Mouse (Mus musculus): Measurements from ENCODE around the gene Strap. TPM values are rescaled to one million over a fixed set of nuclear protein-coding genes. Genes with fewer than 3 reads are reported as not detected.

Strap gene
- polyA plus RNA-seq, 1 experiment from 2014 or later: 161 TPM

DNA sequence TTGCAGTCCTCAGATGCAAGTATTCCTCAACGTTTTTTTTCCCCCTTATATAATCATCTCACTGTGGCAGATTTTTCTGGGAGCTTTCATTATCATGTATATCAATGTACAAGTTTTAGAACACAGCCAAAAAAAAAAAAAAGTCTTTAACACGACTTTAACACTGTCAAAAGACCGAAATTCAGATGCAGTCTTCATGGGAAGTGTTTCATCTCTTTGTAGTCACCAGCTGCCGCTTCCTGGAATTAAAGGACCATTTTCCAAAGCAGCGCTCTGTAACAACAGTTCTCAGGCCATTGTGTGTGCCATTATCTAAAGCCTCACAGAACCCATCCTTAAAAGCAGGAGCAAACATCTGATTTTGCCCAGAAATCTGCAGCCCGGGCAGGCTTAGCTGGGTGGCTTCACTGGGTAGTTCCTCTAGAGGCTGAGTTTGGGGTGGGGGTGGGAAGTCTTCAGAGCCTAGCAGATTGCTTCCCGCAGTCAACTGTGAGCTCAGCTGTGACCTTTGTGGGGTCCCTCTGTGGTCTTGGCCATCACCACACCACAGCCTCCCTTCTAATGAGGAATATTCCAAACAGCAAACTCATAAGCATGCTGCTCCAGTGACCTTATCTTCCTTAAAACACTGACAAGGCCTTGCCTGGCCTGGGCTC is 22.1 kb upstream of the Strap start:
- WGBS: 54% methylated on average over 7 of the region's 7 CpGs

DNA sequence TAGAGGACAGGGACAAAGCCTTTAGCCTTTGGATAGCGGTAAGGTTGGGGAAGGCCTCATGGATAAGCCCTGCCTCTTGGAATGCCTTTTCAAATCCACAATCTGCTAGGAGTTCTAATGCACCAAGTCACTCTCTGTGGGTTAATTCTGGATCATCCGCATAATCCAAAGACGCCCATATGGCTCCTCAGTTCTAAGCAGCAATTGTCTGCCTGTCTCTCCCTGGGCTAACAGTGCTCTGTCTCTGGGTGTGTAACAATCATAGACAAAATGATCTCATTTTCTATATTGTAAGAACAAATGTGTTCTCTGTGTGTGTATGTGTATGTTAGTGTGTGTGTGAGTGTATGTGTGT is 21.6 kb upstream of the Strap start:
- DNase-seq (ENCODE audit: low spot score): no peak
- no peak overlapping the region for H3K27ac ChIP-seq (replicated peaks; ENCODE audit: low read depth, low read length)
- no peak overlapping the region for H3K9ac ChIP-seq (ENCODE audit: low read depth, low read length)
- H3K9me3 ChIP-seq (ENCODE audit: control insufficient read depth, low read length): no peaks in the 10 kb centered on the region
- no peaks in the 10 kb centered on the region for H3K36me3 ChIP-seq (ENCODE audit: control insufficient read depth, insufficient read depth, low read length)
- 86% methylated on average over 3 of the region's 3 CpGs for WGBS
- peaks cover 7% of the 10 kb centered on the region for H3K4me1 ChIP-seq (ENCODE audit: control insufficient read depth, insufficient read depth, low read length)
- peak; percentile 12; the same call in 1 of the 2 replicates for ATAC-seq (ENCODE audit: low read depth)
- no peak overlapping the region for H3K4me2 ChIP-seq (ENCODE audit: low read depth, low read length)
- no peaks in the 10 kb centered on the region for H3K27me3 ChIP-seq (replicated peaks; ENCODE audit: control insufficient read depth, insufficient read depth, low read length)
- no peak overlapping the region for H3K4me3 ChIP-seq (ENCODE audit: low read depth, low read length)

More for the DNA sequence above, 22.1 kb upstream of the Strap start:
- no peaks in the 10 kb centered on the region for H3K36me3 ChIP-seq (ENCODE audit: control insufficient read depth, insufficient read depth, low read length)
- ATAC-seq (ENCODE audit: low read depth) (no peak), DNase-seq (ENCODE audit: low spot score) (no peak)
- no peaks in the 10 kb centered on the region for H3K27me3 ChIP-seq (replicated peaks; ENCODE audit: control insufficient read depth, insufficient read depth, low read length)
- no peak overlapping the region for H3K4me3 ChIP-seq (ENCODE audit: low read depth, low read length)
- no peak overlapping the region for H3K9ac ChIP-seq (ENCODE audit: low read depth, low read length)
- no peak overlapping the region for H3K27ac ChIP-seq (replicated peaks; ENCODE audit: low read depth, low read length)
- peaks cover 7% of the 10 kb centered on the region for H3K4me1 ChIP-seq (ENCODE audit: control insufficient read depth, insufficient read depth, low read length)
- no peak overlapping the region for H3K4me2 ChIP-seq (ENCODE audit: low read depth, low read length)
- H3K9me3 ChIP-seq (ENCODE audit: control insufficient read depth, low read length): no peaks in the 10 kb centered on the region

DNA sequence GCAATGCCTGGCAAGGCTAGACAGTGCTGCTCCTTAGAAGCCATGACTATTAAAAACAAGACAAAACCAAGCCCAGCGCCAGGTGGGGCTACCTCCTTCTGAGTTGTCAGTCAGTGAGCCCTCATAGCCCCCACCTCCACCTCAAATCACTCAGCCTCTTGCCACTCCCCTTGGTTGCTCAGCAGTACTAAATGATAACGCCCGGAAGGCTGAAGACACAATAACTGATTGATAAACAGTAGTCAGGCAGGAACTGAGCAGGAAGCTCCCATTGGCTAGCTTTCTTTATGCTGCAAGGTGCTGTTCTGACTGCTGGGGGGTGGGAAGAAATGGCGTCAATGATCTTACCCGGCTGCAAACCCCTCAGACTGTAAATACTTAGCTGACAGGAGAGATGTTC is 18.1 kb upstream of the Strap start:
- ATAC-seq (ENCODE audit: low read depth): no peak
- Histone ChIP-seq H3K4me3 (ENCODE audit: low read depth, low read length) (no peak overlapping the region), H3K27ac (replicated peaks; ENCODE audit: low read depth, low read length) (no peak overlapping the region), H3K4me2 (ENCODE audit: low read depth, low read length) (no peak overlapping the region), H3K4me1 (ENCODE audit: control insufficient read depth, insufficient read depth, low read length) (peaks cover 7% of the 10 kb centered on the region; the same call in 1 of the 2 replicates), H3K27me3 (replicated peaks; ENCODE audit: control insufficient read depth, insufficient read depth, low read length) (no peaks in the 10 kb centered on the region), H3K9ac (ENCODE audit: low read depth, low read length) (no peak overlapping the region), H3K36me3 (ENCODE audit: control insufficient read depth, insufficient read depth, low read length) (no peaks in the 10 kb centered on the region), H3K9me3 (ENCODE audit: control insufficient read depth, low read length) (peaks cover 4% of the 10 kb centered on the region; the same call in 1 of the 2 replicates)
- no peak for DNase-seq (ENCODE audit: low spot score)
- WGBS: 52% methylated on average over 5 of the region's 5 CpGs

DNA sequence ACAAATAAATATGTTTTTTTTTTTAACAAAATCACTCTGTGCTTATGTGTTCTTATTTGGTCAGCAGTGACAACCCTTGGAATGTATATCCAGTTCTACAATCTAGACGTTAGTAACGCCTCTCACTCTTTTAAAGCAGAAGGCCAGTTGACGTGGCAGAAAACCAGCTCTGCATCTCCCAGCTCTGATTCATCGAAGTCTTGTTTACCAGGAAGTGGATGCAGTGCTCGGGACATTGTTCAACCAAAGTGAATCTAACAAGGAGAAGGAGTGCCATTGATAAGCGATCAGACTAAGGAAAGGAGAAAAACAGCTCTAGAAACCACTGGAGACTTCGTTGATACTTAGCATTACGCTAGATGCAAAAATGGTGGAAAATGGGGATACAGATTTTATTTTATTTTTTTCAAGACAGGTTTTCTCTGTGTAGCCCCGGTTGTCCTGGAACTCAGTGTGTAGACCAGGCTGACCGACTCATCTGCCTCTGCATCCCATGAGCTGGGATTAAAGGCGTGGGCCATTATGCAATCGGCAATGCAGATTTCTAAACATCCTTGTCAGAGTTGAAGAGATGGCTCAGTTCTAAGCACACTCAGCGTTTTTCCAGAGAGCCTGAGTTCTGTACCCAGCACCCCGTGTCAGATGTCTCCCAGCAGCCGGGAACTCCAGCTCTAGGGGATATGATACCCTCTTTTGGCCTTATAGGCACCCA is 12.5 kb upstream of the Strap start:
- no peak overlapping the region for H3K4me3 ChIP-seq (ENCODE audit: low read depth, low read length)
- H3K9ac ChIP-seq (ENCODE audit: low read depth, low read length): no peak overlapping the region
- no peak overlapping the region for H3K27ac ChIP-seq (replicated peaks; ENCODE audit: low read depth, low read length)
- H3K27me3 ChIP-seq (replicated peaks; ENCODE audit: control insufficient read depth, insufficient read depth, low read length): no peaks in the 10 kb centered on the region; the same call in 1 of the 2 replicates
- H3K9me3 ChIP-seq (ENCODE audit: control insufficient read depth, low read length): peaks cover 6% of the 10 kb centered on the region; the same call in 1 of the 2 replicates
- WGBS: 88% methylated on average over 15 of the region's 15 CpGs
- H3K36me3 ChIP-seq (ENCODE audit: control insufficient read depth, insufficient read depth, low read length): no peaks in the 10 kb centered on the region
- H3K4me2 ChIP-seq (ENCODE audit: low read depth, low read length): no peak overlapping the region
- ATAC-seq (ENCODE audit: low read depth) (no peak), DNase-seq (ENCODE audit: low spot score) (no peak)
- no peaks in the 10 kb centered on the region for H3K4me1 ChIP-seq (ENCODE audit: control insufficient read depth, insufficient read depth, low read length)

- Histone ChIP-seq H3K4me1 (ENCODE audit: control insufficient read depth, insufficient read depth, low read length) (no peaks in the 10 kb centered on the region), H3K36me3 (ENCODE audit: control insufficient read depth, insufficient read depth, low read length) (no peaks in the 10 kb centered on the region), H3K4me2 (ENCODE audit: low read depth, low read length) (no peak overlapping the region), H3K9ac (ENCODE audit: low read depth, low read length) (no peak overlapping the region), H3K4me3 (ENCODE audit: low read depth, low read length) (no peak overlapping the region), H3K27ac (replicated peaks; ENCODE audit: low read depth, low read length) (no peak overlapping the region), H3K27me3 (replicated peaks; ENCODE audit: control insufficient read depth, insufficient read depth, low read length) (no peaks in the 10 kb centered on the region; the same call in 1 of the 2 replicates), H3K9me3 (ENCODE audit: control insufficient read depth, low read length) (peaks cover 6% of the 10 kb centered on the region; the same call in 1 of the 2 replicates)
- 7% methylated on average over 4 of the region's 4 CpGs for WGBS
- peak; percentile 88 for DNase-seq (ENCODE audit: low spot score)
- ATAC-seq (ENCODE audit: low read depth): peak; percentile 60; the same call in 1 of the 2 replicates
Observed at GRCm38 (mm10) chr6:137723898-137724297, 11.0 kb upstream of the Strap start.

DNA sequence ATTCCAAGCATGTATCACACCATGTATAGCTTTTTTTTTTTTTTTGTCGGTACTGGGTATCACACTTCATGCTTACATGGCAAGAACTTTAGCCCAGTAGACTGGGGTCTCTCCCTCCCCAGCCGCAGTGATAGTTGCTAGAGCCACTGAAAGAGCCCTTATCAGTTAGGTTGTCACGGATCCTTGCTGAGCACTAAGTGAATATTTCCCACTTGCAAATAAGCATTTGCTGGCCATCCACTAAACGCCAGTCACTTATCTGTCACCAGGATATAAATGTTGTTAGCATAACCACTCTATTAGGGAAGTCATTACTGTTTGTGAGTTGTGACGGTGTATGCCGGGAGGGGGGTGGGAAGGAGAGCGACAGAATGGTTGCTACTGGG is 425 bp upstream of the Strap start:
- H3K4me1 ChIP-seq (ENCODE audit: control insufficient read depth, insufficient read depth, low read length): peaks cover 14% of the 10 kb centered on the region
- H3K36me3 ChIP-seq (ENCODE audit: control insufficient read depth, insufficient read depth, low read length): peaks cover 23% of the 10 kb centered on the region
- peak overlapping the region; percentile 98 for H3K4me3 ChIP-seq (ENCODE audit: low read depth, low read length)
- DNase-seq (ENCODE audit: low spot score) (no peak), ATAC-seq (ENCODE audit: low read depth) (no peak)
- H3K27ac ChIP-seq (replicated peaks; ENCODE audit: low read depth, low read length): no peak overlapping the region
- H3K9ac ChIP-seq (ENCODE audit: low read depth, low read length): peak overlapping the region; percentile 90
- peak overlapping the region; percentile 86 for H3K4me2 ChIP-seq (ENCODE audit: low read depth, low read length)
- no peaks in the 10 kb centered on the region for H3K9me3 ChIP-seq (ENCODE audit: control insufficient read depth, low read length)
- 9% methylated on average over 7 of the region's 7 CpGs for WGBS
- no peaks in the 10 kb centered on the region for H3K27me3 ChIP-seq (replicated peaks; ENCODE audit: control insufficient read depth, insufficient read depth, low read length)

- Histone ChIP-seq H3K4me1 (ENCODE audit: control insufficient read depth, insufficient read depth, low read length) (peaks cover 14% of the 10 kb centered on the region), H3K4me2 (ENCODE audit: low read depth, low read length) (peak overlapping the region; percentile 71), H3K27ac (replicated peaks; ENCODE audit: low read depth, low read length) (peak overlapping the region; percentile 86), H3K36me3 (ENCODE audit: control insufficient read depth, insufficient read depth, low read length) (peaks cover 36% of the 10 kb centered on the region), H3K4me3 (ENCODE audit: low read depth, low read length) (peak overlapping the region; percentile 98), H3K9me3 (ENCODE audit: control insufficient read depth, low read length) (no peaks in the 10 kb centered on the region), H3K9ac (ENCODE audit: low read depth, low read length) (peak overlapping the region; percentile 90), H3K27me3 (replicated peaks; ENCODE audit: control insufficient read depth, insufficient read depth, low read length) (no peaks in the 10 kb centered on the region)
- DNase-seq (ENCODE audit: low spot score) (no peak), ATAC-seq (ENCODE audit: low read depth) (no peak)
- WGBS: 9% methylated on average over 17 of the region's 17 CpGs
Observed at GRCm38 (mm10) chr6:137735671-137736238, 877 bp downstream of the Strap start.

GRCm38 (mm10) chr6:137740972-137741371 is 6.1 kb downstream of the Strap start:
- no peaks in the 10 kb centered on the region for H3K27me3 ChIP-seq (replicated peaks; ENCODE audit: control insufficient read depth, insufficient read depth, low read length)
- H3K36me3 ChIP-seq (ENCODE audit: control insufficient read depth, insufficient read depth, low read length): peaks cover 83% of the 10 kb centered on the region
- H3K9ac ChIP-seq (ENCODE audit: low read depth, low read length): no peak overlapping the region
- H3K4me2 ChIP-seq (ENCODE audit: low read depth, low read length): no peak overlapping the region
- no peak overlapping the region for H3K27ac ChIP-seq (replicated peaks; ENCODE audit: low read depth, low read length)
- H3K4me1 ChIP-seq (ENCODE audit: control insufficient read depth, insufficient read depth, low read length): peaks cover 8% of the 10 kb centered on the region
- DNase-seq (ENCODE audit: low spot score) (no peak), ATAC-seq (ENCODE audit: low read depth) (no peak)
- WGBS: 93% methylated on average over 2 of the region's 2 CpGs
- no peaks in the 10 kb centered on the region for H3K9me3 ChIP-seq (ENCODE audit: control insufficient read depth, low read length)
- H3K4me3 ChIP-seq (ENCODE audit: low read depth, low read length): no peak overlapping the region
